Mouse (Mus musculus): ENCODE results near the gene Ces3b.
"Not testable (repeated sequence)": the region's sequence is repeated elsewhere in the genome, so short reads cannot be mapped to it uniquely, and the experiment has no call there.

Gene Ces3b

GRCm38 (mm10) chr8:105083449-105084050 lies at the start of gene Ces3b:
Gene Ces3b, plus strand, starts transcription at chr8:105083753.
- no peak for DNase-seq

DNA sequence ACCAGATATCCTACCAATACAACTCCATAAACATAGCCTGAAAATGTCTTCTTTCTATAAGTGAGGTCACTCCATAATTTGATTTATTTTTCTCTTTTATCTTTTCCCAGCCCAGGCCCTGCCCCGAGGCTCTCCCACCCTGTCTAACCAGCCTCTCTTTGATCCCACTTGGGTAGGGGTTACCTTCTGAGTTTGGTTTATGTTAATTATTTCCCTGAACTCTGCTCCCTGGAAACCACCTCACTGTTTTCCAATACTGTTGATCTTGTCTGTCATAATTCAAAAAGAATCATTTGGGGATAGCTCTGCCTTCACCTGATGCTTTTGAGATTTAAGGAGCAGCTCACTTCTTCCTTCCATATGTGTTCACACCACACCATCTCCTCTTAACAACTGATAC lies 40.0 kb upstream of the Ces3b start:
- no peak for DNase-seq

DNA sequence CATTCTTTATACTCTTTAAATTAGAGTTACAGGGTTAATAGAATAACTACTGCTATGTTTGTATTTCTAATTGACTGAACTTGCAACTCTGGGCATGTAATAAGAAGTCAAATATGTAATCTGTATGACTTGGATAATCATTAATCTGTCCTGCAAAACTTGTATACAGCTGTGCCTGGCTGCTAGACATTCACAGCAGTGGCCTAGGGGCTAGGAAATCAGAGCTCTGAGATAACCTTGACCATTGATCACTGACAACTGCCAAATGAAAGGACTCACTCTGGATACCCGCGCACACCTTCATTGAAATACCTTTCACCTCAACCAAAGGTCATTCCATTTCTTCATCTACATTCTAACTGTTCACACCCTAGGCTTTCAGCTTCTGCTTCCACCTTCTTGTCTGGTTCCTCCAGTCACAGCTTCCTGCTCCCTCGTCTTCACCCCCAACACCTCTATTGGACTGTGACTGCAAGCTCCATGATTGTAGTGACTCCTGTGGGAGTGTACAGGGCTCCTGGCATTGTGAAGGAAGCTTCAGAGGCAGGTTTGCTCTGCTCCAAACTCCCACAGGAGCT lies 37.6 kb upstream of the Ces3b start:
- no peak for DNase-seq

DNA sequence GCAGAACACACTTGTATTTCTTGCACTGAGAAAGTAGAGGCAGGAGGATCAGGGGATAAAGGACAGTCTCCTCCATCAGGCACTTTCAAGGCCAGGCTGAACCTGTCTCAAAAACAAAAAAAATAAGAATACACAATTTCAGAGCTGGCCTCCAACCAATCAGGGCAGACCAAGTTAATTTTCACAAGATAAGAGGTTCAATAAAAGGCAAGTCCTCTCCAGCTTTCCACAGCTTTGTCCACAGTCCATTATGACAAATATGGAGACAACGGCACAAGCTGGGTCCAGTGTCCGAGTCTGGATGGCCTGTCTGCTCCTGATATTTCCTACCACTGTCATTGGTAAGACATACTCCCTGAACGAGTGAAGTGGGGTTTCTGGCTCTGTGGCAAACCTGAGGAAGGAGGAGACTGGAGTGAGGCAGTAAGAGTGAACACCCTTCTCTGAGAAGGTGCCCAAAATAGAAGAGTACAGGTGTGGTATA lies 35.1 kb upstream of the Ces3b start, which contains the start of gene Ces3a:
Gene Ces3a (plus strand): TSS at position 231 of the 484 bp plus-strand sequence.
- no peak for DNase-seq

GRCm38 (mm10) chr8:105056211-105056610 lies 27.3 kb upstream of the Ces3b start:
- DNase-seq = no peak

GRCm38 (mm10) chr8:105060056-105060455 lies 23.5 kb upstream of the Ces3b start:
- DNase-seq = no peak

- peak; percentile 10 to 17 for DNase-seq
Measured at GRCm38 (mm10) chr8:105066761-105067160, 16.8 kb upstream of the Ces3b start.

DNA sequence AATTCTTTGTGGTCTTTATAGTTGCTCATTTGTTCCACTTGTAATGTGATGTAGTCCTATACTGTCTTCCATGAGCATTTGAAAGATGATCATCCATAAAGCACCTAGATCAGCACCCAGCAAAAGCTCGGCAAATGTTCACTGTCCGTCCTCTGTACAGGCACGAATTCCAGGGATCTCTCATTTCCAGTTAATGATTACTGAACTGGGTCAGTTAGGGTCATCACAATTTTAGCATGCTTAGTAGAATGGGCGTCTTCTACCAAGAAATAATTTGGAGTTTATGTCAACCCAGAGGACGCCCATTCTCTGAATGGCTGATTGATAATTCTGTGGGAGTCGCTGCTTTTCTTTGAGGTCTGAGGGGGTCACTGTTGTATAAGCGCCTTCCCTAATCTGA lies 15.6 kb upstream of the Ces3b start:
- not testable (repeated sequence) for DNase-seq

DNA sequence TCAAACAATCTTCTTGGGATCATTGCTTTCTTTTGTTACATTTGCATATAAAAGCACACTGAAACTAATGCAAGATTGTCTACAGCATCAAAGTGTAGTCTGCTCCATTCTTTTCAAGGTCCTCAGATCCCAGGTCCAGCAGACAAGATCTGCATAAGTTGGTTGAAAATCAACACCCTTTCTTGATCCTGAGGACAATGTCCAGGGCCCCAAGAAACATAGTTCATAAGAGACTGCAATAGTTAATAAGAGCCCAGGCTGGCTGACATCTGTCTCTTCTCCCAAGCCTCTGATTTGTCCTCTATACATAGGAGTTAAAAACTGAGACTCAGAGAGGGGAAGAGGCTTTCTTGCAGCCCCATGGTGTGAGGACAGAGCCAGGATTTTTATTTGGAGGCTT lies 14.6 kb upstream of the Ces3b start:
- DNase-seq = no peak

GRCm38 (mm10) chr8:105076601-105077000 lies 7.0 kb upstream of the Ces3b start:
- no peak for DNase-seq

DNA sequence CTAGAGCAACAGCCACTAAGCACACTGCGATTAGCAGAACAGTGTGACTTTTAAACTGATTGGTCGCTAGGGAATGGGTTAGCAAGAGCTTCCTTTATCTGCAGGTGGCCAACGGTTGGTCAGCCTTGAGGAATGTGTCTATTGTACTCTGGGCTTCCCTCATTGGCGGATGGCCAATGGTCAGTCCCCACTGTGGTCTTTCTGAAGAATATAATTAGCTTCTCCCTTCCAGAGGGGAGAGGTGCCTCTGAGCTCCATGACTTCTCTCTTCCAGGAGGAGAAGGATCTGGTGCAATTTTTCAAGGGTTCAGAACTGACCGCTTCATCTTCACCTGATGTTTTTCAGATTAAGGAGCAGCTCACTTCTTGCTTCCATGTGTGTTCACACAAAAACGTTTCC lies 6.5 kb upstream of the Ces3b start:
- DNase-seq = no peak

- DNase-seq = no peak
Measured at GRCm38 (mm10) chr8:105078591-105078990, 5.0 kb upstream of the Ces3b start.

GRCm38 (mm10) chr8:105080814-105081336 lies 2.7 kb upstream of the Ces3b start:
- DNase-seq = no peak

GRCm38 (mm10) chr8:105088166-105088565 lies 4.6 kb downstream of the Ces3b start:
- not testable (repeated sequence) for DNase-seq

DNA sequence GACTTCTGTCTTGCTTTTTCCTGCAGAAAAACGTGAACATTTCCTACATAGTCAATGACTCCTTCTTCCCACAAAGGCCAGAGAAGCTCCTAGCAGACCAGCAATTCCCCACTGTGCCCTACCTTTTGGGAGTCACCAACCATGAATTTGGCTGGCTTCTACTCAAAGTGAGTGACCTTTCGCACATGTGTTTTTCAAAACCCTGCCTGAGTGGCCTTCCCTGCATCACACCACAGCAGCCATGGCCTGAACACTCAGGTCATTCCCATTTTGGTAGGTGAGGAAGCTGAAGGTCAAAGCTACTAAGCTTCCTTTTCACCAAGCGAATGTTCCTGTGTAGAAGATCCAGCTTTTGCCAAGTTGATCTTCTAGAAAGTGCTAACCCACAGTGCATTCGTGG lies 5.0 kb downstream of the Ces3b start:
- DNase-seq = no peak

DNA sequence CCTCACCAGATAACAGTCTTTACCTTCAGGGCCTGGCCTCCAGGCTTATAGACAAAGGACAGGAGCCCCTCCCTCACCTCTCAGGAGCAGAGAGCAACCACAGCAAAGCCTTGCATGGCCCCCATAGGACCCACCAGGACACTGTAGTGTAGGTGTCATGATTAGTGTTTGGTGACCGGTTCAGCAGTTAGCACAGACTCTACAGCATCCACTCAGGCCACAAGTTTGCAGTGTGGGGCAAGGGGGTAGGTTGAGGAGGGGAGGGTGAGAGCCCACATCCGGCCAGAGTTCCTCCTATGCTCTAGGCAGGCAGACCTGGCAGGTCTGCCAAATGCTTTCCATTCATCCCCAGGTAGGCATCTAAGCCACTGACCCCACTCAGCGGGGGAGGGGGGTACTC lies 10.4 kb downstream of the Ces3b start:
- DNase-seq = no peak

DNA sequence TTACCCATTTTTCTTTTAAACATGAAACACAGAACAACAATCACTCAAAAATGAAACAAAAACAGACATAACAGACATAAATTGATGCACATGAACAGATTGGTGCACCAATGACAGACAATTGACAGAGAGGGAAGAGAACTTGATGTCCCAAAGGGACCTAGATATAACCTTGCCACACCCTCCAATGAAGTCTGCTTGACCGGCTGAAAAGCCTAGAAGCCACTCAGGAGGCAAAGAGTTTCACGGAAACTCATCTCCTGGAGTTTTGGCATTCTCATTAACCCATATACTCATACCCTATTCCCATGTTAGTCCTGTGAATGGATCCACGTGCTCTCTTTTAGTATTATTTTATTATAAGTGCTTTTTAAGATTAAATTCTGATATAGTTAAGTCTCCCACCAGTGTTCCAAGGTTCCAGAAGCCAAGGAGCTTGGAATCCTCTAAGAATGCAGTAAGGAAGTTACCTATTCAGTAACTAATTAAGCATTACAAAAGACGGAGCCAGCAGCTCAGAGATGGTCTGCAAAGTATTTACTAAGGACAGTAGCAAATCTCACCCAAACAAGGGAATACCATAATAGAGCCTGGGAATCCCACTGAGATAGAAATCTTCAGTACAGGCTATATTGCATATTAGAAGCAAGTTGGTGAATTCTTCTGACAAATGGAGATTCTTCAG lies 18.7 kb downstream of the Ces3b start:
- DNase-seq = not testable (repeated sequence)

DNA sequence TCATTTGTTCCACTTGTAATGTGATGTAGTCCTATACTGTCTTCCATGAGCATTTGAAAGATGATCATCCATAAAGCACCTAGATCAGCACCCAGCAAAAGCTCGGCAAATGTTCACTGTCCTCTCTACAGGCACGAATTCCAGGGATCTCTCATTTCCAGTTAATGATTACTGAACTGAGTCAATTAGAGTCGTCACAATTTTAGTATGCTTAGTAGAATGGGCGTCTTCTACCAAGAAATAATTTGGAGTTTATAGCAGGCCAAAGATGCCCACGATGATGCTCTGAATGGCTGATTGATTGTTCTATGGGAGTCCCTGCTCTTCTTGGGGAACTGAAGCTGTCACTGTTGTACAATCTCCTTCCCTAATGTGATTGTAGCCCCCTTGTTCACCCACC lies 20.1 kb downstream of the Ces3b start:
- DNase-seq = not testable (repeated sequence)

- no peak for DNase-seq
Measured at GRCm38 (mm10) chr8:105104220-105104619, 20.7 kb downstream of the Ces3b start.

DNA sequence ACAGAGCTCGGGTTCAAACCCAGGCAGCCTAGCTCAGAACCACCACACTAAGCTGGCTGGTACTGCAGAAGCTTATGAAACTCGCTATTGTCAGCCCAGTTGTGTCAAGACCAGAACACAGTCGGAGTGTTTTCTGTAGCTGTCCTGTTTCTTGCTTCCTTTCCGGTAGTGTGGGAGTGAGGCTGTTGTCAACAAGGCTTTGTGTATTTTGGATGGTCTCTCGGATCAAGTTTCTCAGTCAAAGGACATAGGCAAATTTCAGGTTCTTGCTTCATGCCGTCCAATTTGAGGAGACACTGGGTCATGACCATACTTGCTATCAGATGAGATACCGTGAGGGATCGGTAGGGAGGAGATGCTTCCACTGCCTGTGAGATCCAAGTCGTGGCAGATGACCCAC lies 46.3 kb downstream of the Ces3b start:
- no peak for DNase-seq

- DNase-seq = no peak
Measured at GRCm38 (mm10) chr8:105131509-105131908, 48.0 kb downstream of the Ces3b start, which contains the start of gene Ces4a. Gene Ces4a, plus strand, starts transcription at chr8:105131800.

DNA sequence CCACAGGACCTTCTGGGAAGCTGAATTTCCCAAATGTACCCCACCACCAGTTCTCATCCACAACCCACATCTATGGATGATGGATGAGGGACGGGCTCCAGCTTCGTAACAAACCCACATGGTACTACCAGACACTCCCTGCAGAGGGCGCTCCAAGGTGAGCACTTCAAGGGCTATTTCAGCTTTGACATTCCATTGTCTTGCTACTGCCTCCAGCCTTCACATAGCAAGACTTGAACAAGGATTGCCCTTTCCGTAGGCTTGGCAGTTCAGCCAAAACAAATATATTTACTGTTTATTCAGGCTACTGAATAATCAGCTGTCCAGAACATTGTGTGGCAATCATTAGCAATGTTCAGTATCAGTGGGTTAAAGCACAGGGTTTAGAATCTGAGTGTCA lies 54.9 kb downstream of the Ces3b start:
- DNase-seq = peak; percentile 79 to 84

- no peak for DNase-seq
Measured at GRCm38 (mm10) chr8:105142395-105142794, 58.8 kb downstream of the Ces3b start.

All from lung, adult 18-20 months (tissue).